Mouse (Mus musculus) liver, embryonic 12.5 days (tissue): ENCODE data around the gene Nt5c3. TPM values are rescaled to one million over a fixed set of nuclear protein-coding genes. Genes with fewer than 3 reads are reported as not detected.
"Not testable (repeated sequence)": the region's sequence is repeated elsewhere in the genome, so short reads cannot be mapped to it uniquely, and the experiment has no call there.

Source experiments
- ATAC-seq: fragments of 200-750 bp; cut with Nextera tagmentation; 2 replicates; pipeline ENCODE4 v1.8.0; 2017; ENCODE audit warnings: moderate number of reproducible peaks, mild to moderate bottlenecking, moderate library complexity
- H3K27ac ChIP-seq: fragments of 300-500 bp; sonication (generic); 2 replicates; pipeline ENCODE4 v1.5.1; 2016; ENCODE audit warnings: mild to moderate bottlenecking
- H3K27me3 ChIP-seq: fragments of 300-500 bp; sonication (generic); replicated peaks from 2 replicates; pipeline ENCODE4 v1.6.1; 2016; ENCODE audit warnings: mild to moderate bottlenecking, moderate library complexity
- H3K36me3 ChIP-seq: fragments of 300-500 bp; sonication (generic); 2 replicates; pipeline ENCODE4 v1.6.1; 2016; ENCODE audit warnings: mild to moderate bottlenecking, moderate library complexity
- H3K4me1 ChIP-seq: fragments of 300-500 bp; sonication (generic); 2 replicates; pipeline ENCODE4 v1.6.1; 2016
- H3K4me2 ChIP-seq: fragments of 300-500 bp; sonication (generic); 2 replicates; pipeline ENCODE4 v1.6.1; 2016; ENCODE audit warnings: mild to moderate bottlenecking, moderate library complexity
- H3K4me3 ChIP-seq: fragments of 300-500 bp; sonication (generic); 2 replicates; pipeline ENCODE4 v1.5.1; 2016; ENCODE audit warnings: mild to moderate bottlenecking, moderate library complexity
- H3K9ac ChIP-seq: fragments of 300-500 bp; sonication (generic); 2 replicates; pipeline ENCODE4 v1.6.1; 2016; ENCODE audit warnings: mild to moderate bottlenecking, moderate library complexity
- H3K9me3 ChIP-seq: fragments of 300-500 bp; sonication (generic); replicated peaks from 2 replicates; pipeline ENCODE4 v1.6.1; 2016; ENCODE audit warnings: mild to moderate bottlenecking, moderate library complexity
- WGBS: fragments of 180-500 bp; shearing (Covaris S2); methylation state at CpG from one replicate; pipeline ENCODE4 v1.1.7; 2016; ENCODE audit not compliant: insufficient replicate concordance; 5-methylcytosine and 5-hydroxymethylcytosine counted together
- polyA plus RNA-seq: library from polyadenylated mRNA; unstranded; fragments of >200 nt; fragmentation: Nextera tagmentation; extraction: Ambion mirVana; gene quantifications from 2 replicates; pipeline ENCODE4 v1.2.1, GENCODE M21; 2016

The Nt5c3 gene
- polyA plus RNA-seq, 1 experiment from 2014 or later, result 218 TPM

DNA sequence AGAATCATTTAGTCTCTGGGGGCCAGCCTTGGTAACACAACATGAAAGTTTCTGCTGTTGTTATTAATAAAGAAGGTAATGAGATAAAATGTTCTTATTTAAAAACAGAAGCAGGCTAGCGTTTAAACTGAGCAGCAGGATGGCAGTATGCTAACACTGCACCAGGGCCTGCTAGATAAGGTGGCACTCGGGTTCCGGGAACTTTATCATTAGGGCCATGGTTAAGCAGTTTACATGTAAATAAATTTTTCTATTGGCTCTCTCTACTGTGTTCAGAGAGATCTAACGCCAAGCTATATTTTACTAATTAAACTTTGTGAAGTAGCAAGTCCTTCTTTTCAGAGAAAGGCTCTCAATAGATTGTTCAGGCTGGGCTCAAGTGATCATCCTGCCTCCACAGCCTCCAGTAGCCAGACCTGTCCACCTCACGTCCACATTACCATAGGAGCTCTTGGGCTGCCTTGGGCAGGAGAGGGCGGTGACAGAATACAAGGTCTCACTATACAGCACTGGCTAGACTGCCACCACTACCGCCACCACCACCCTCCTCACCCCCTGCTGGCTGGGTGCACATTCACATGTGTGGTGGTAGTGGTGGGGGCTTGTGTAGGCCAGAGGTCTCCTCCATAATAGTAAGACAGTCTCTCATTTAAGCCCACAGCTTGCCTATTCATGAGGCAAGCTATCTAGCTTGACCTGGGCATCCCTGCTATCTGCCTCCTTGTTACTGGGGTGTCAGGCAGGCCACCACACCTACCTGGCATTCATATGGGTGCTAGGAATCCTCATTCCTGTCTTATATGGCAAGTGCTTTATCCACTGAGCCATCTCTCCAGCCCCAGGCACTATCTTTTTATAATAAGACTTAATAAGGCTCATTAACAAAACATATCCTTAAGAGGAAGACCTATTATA, 20.9 kb downstream of the Nt5c3 start:
- 13% methylated on average over 7 of the region's 7 CpGs for WGBS
- peaks cover 94% of the 10 kb centered on the region for H3K4me1 ChIP-seq
- peak overlapping the region; percentile 76 for H3K9ac ChIP-seq
- peak overlapping the region; percentile 82 for H3K4me2 ChIP-seq
- peaks cover 20% of the 10 kb centered on the region for H3K36me3 ChIP-seq
- no peaks in the 10 kb centered on the region for H3K9me3 ChIP-seq
- peak overlapping the region; percentile 53 for H3K4me3 ChIP-seq
- H3K27ac ChIP-seq, result peak overlapping the region; percentile 98
- ATAC-seq, result peak; percentile 87
- no peaks in the 10 kb centered on the region for H3K27me3 ChIP-seq

DNA sequence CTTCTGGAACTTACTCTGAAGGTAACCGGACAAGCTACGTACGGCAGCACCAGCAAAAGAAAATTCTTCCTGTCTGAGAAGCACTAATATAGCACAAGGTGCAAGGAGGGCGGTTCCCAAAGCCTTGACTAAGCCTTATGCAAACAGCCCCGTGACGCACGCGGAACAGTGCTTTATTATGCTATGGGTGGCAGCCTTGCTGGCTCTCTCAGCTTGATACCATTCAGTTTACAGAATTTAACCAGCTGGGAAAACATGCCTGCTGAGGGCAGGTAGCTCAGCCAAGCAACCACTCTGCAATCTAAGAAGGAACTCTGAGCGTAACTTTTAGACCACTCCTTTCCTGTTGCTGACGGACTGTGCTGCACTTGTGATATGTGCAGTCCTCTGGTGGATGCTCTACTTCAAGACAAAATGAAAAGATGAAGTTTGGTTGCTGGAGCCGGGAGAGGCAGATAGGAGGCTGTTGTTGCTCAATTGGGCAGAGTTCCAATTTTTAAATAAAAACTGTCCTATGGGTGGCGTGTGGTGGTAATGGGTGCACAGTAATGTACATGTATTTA, 21.8 kb downstream of the Nt5c3 start:
- 18% methylated on average over 12 of the region's 12 CpGs for WGBS
- peaks cover 92% of the 10 kb centered on the region for H3K4me1 ChIP-seq
- peak; percentile 69 for ATAC-seq
- H3K27ac ChIP-seq, result peak overlapping the region; percentile 98
- H3K4me2 ChIP-seq, result peak overlapping the region; percentile 82
- H3K9me3 ChIP-seq, result no peaks in the 10 kb centered on the region
- H3K27me3 ChIP-seq, result no peaks in the 10 kb centered on the region
- peak overlapping the region; percentile 76 for H3K9ac ChIP-seq
- H3K4me3 ChIP-seq, result peak overlapping the region; percentile 53
- H3K36me3 ChIP-seq, result peaks cover 23% of the 10 kb centered on the region

DNA sequence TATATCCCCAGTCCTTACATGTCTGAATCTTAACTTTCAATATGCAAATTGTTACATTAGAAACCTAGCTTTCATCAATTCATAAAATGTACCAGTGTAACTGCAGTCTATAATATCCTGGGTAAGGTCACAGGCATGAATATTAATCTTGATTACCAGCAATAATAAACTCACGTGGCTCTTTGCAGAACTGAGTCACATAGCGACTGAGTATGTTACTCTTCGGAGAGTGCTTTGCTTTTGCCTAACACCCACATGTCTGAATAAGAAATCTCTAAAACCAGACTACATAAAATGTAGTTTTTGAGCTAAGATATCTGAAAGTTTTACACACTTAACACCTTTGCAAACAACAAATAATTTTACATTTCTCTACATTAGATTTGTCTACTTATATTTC, 22.4 kb downstream of the Nt5c3 start:
- peak overlapping the region; percentile 53 for H3K4me3 ChIP-seq
- H3K9me3 ChIP-seq, result no peaks in the 10 kb centered on the region
- H3K27ac ChIP-seq, result peak overlapping the region; percentile 98
- 51% methylated on average over 3 of the region's 3 CpGs for WGBS
- peaks cover 92% of the 10 kb centered on the region for H3K4me1 ChIP-seq
- H3K9ac ChIP-seq, result peak overlapping the region; percentile 76
- peaks cover 29% of the 10 kb centered on the region for H3K36me3 ChIP-seq
- H3K27me3 ChIP-seq, result no peaks in the 10 kb centered on the region
- no peak for ATAC-seq
- H3K4me2 ChIP-seq, result peak overlapping the region; percentile 82

DNA sequence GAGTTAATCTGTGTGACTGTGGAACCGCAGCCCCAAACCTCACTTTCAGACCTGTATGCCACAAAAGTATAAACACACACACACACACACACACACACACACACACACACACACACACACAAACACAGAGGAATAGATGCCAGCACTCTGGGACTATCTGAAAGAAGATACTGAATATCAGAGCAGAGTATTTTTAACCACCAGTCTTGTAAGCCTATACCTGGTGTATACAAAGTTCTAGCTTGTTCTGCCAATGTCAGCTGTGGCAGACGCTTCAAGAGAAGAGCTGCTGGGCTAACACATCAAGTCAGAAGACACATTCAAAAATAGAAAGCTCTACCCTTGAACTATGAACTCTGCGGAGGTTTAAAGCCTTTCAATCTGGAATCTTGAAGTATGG, 24.1 kb downstream of the Nt5c3 start:
- H3K4me2 ChIP-seq, result peak overlapping the region; percentile 82
- H3K4me3 ChIP-seq, result 0 out of 2 replicates have a peak overlapping the region, but pooled peaks have one; percentile 4
- peaks cover 86% of the 10 kb centered on the region for H3K4me1 ChIP-seq
- H3K36me3 ChIP-seq, result peaks cover 22% of the 10 kb centered on the region
- WGBS, result 79% methylated on average over 3 of the region's 3 CpGs
- ATAC-seq, result no peak
- H3K9ac ChIP-seq, result peak overlapping the region; percentile 25; the same call in 1 of the 2 replicates
- no peaks in the 10 kb centered on the region for H3K9me3 ChIP-seq
- H3K27ac ChIP-seq, result peak overlapping the region; percentile 41; the same call in 1 of the 2 replicates
- no peaks in the 10 kb centered on the region for H3K27me3 ChIP-seq

DNA sequence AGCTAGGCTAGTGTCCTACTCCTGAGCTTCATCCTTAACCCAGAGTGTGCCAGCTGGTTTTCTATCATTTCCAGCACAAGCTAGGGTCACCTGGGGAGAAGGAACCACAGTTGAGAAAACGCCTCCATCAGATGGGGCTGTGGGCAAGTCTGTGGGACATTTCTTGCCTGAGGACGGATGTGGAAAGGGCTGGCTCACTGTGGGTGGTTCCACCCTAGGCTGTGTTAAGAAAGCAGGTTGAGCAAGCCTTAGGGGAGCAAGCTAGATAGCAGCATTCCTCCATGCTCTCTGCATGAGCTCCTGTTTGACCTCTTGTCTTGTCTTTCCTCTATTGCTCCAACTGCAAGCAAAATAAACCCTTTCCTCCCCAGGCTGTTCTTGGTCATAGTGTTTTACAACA, 33.0 kb downstream of the Nt5c3 start:
- H3K36me3 ChIP-seq, result peaks cover 64% of the 10 kb centered on the region
- no peak; the same call in 1 of the 2 replicates for ATAC-seq

DNA sequence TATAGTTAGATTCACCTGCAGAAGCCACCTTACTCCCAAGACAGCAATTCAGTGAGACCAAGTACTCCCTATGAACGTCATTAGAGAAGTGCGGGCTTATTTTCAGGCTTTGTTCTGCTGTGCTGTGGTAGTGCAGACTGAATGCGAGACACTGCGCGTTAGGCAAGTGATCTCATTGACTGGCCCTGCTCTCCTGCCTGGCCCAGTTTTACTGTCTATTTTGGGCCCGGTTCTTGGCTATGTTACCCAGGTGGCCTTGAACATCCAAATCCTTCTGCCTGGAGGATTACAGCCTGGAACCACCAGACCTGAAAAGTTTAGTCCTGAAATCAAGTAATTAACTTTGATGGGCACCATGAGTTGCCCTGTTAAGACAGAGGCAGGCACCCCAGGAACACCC, 35.2 kb downstream of the Nt5c3 start:
- no peak overlapping the region for H3K4me3 ChIP-seq
- H3K4me2 ChIP-seq, result no peak overlapping the region
- no peaks in the 10 kb centered on the region for H3K27me3 ChIP-seq
- H3K9me3 ChIP-seq, result no peaks in the 10 kb centered on the region
- no peak for ATAC-seq
- H3K9ac ChIP-seq, result no peak overlapping the region
- peaks cover 86% of the 10 kb centered on the region for H3K36me3 ChIP-seq
- 96% methylated on average over 6 of the region's 6 CpGs for WGBS
- 0 out of 2 replicates have a peak, but pooled peaks cover 3% of the 10 kb centered on the region for H3K4me1 ChIP-seq
- no peak overlapping the region for H3K27ac ChIP-seq

More for the DNA sequence above, 33.0 kb downstream of the Nt5c3 start:
- Histone ChIP-seq H3K27me3 (no peaks in the 10 kb centered on the region), H3K4me1 (peaks cover 15% of the 10 kb centered on the region; the same call in 1 of the 2 replicates), H3K9me3 (no peaks in the 10 kb centered on the region), H3K27ac (no peak overlapping the region), H3K4me2 (no peak overlapping the region), H3K4me3 (no peak overlapping the region), H3K9ac (no peak overlapping the region)
- 81% methylated on average over 2 of the region's 2 CpGs for WGBS

DNA sequence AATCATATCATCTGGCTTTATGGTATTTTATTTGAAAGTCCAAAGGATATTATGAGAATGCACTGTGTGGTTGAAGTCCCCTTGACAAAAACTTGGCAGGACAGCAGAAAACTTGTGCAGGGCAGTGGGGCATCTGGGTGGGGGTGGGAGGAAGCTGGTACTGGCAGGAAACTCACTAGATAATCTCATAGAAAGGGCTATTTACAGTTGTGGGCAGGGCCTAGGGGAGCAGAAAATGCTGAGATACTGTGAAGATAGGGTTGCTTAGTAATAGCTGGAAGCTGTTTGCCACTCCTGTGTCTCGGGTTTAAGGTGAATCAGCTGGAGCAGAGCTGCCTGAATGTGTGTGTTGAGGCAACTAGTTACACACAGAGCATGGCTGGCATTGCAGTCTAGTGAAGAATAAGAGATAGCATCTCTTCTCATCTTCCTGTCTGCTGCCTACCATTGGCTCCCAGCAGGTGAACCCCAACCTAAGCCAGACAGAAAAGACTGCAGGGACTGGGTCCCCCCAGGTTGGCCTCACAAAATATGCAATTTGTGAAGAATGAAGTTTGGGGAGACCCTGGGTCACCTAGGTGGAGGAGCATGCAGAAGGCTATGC, 44.3 kb downstream of the Nt5c3 start:
- H3K4me2 ChIP-seq, result no peak overlapping the region

DNA sequence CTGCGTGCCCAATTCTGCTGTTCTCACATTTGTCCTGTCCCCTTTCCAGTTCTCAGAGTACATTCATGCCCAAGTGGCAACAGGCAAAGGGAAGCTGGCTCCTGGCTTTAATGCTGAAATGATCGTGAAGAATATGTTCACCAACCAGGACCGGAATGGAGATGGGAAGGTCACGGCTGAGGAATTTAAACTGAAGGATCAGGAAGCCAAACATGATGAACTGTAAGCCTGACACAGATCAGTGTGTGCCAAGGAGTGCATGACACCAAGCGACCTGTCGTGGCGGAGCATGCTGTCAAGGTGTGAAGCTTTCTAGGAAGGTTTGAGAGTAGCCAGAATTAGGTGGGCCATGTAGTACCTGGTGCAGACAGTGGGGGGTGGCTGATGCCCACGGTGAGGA, 45.7 kb downstream of the Nt5c3 start:
- no peaks in the 10 kb centered on the region for H3K9me3 ChIP-seq
- ATAC-seq, result no peak
- no peaks in the 10 kb centered on the region for H3K27me3 ChIP-seq
- no peak overlapping the region for H3K9ac ChIP-seq
- peaks cover 34% of the 10 kb centered on the region for H3K4me1 ChIP-seq
- H3K4me2 ChIP-seq, result no peak overlapping the region
- no peak overlapping the region; the same call in 1 of the 2 replicates for H3K27ac ChIP-seq
- WGBS, result 90% methylated on average over 8 of the region's 8 CpGs
- H3K4me3 ChIP-seq, result no peak overlapping the region
- peaks cover 57% of the 10 kb centered on the region for H3K36me3 ChIP-seq

More for the DNA sequence above, 44.3 kb downstream of the Nt5c3 start:
- Histone ChIP-seq H3K27ac (peak overlapping the region; percentile 46), H3K27me3 (no peaks in the 10 kb centered on the region), H3K4me1 (peaks cover 34% of the 10 kb centered on the region), H3K36me3 (peaks cover 68% of the 10 kb centered on the region), H3K9me3 (no peaks in the 10 kb centered on the region), H3K4me3 (no peak overlapping the region), H3K9ac (no peak overlapping the region)
- 4% methylated on average over 1 of the region's 1 CpGs for WGBS
- peak; percentile 71 for ATAC-seq

DNA sequence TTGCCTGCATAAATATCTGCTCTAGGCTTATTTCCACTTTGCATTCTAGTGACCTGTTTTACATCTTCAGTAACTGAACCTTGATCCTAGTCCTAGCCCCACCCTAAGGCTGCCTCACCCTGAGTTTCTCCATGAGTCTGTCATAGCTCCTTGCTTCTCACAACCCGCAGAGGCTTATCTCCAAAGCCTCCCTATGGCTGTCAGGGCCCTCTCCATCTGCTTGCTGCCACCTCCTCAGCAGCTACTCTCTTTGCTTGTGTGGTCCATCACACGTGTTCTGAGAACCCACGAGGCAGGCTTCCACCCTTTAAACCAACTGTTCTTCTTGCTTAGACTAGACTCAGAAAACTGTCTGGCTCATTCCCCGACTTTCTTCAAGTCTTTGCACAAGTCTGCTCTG, 46.9 kb downstream of the Nt5c3 start:
- Histone ChIP-seq H3K4me2 (no peak overlapping the region), H3K36me3 (peaks cover 47% of the 10 kb centered on the region), H3K9me3 (no peaks in the 10 kb centered on the region), H3K9ac (no peak overlapping the region), H3K4me3 (no peak overlapping the region), H3K27ac (no peak overlapping the region), H3K27me3 (no peaks in the 10 kb centered on the region), H3K4me1 (peaks cover 34% of the 10 kb centered on the region)
- 39% methylated on average over 4 of the region's 4 CpGs for WGBS
- peak; percentile 53; the same call in 1 of the 2 replicates for ATAC-seq

DNA sequence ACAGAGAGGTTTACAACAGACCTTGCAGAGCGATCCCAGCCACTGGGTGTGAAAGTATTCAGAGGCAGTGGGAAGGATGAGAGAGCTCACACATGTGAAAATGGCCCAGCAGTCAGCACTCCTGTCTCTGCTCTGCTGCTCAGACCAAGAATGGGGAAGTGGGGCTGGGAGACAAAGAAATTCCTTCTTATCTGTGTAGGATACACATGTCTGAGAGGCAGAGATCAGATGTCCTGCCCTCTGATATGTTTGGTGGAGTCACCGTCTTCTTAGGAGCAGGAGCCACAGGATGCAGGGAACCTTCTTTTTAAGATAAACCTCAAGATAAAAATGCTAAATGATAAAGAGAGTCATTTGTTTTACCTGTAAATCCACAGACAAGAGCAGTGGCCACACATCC, 53.7 kb downstream of the Nt5c3 start:
- Histone ChIP-seq H3K27me3 (no peaks in the 10 kb centered on the region), H3K4me3 (no peak overlapping the region)
- ATAC-seq, result peak; percentile 59; the same call in 1 of the 2 replicates

DNA sequence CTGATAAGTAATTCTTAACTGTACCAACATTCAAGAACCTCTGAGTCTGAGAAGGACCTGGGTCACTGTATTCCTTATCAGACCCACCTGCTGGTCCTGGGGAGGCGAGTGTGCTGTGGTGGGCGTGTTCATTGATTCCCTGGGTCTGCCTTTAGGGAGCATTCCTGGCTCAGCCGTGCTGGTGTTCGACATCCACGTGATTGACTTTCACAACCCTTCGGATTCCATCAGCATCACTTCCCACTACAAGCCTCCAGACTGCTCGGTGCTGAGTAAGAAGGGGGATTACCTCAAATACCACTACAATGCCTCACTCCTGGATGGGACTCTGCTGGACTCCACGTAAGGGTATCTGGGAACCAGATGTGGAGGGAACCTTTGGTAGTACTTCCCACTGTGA, 55.2 kb downstream of the Nt5c3 start:
- H3K27ac ChIP-seq, result no peak overlapping the region
- peaks cover 45% of the 10 kb centered on the region for H3K4me1 ChIP-seq
- H3K36me3 ChIP-seq, result peaks cover 15% of the 10 kb centered on the region
- WGBS, result 57% methylated on average over 8 of the region's 8 CpGs
- no peak overlapping the region for H3K4me2 ChIP-seq
- no peaks in the 10 kb centered on the region for H3K27me3 ChIP-seq
- no peaks in the 10 kb centered on the region for H3K9me3 ChIP-seq
- H3K9ac ChIP-seq, result no peak overlapping the region
- peak; percentile 74 for ATAC-seq
- no peak overlapping the region for H3K4me3 ChIP-seq

More for the DNA sequence above, 53.7 kb downstream of the Nt5c3 start:
- Histone ChIP-seq H3K4me1 (peaks cover 45% of the 10 kb centered on the region), H3K9ac (no peak overlapping the region), H3K36me3 (peaks cover 22% of the 10 kb centered on the region), H3K9me3 (no peaks in the 10 kb centered on the region), H3K4me2 (no peak overlapping the region), H3K27ac (no peak overlapping the region)
- WGBS, result 23% methylated on average over 2 of the region's 2 CpGs

DNA sequence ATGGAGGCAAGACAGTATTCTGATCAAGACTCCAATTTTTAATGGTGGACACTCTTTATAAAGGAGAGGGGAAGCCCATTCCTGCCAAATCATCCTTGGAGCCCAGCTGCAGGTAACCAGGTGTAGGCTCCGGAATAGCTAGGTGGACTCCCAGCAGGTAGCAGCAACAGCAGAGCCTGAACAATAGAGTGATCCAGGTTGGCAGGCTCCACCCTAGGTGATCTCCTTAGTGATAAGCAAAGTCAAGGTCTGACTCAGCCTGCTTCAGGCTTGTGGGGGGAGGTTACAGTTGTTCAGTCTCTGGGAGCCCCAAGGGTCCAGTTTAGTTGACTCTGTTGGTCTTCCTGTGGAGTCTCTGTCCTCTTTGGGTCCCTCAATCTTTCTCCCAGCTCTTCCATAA, 56.8 kb downstream of the Nt5c3 start:
- WGBS, result 93% methylated on average over 1 of the region's 1 CpGs

More for the DNA sequence above, 56.8 kb downstream of the Nt5c3 start:
- not testable (repeated sequence) for ATAC-seq, H3K9ac ChIP-seq, H3K4me3 ChIP-seq, H3K27me3 ChIP-seq, H3K4me2 ChIP-seq, H3K27ac ChIP-seq, H3K9me3 ChIP-seq
- Histone ChIP-seq H3K36me3 (peaks cover 14% of the 10 kb centered on the region; the same call in 1 of the 2 replicates), H3K4me1 (peaks cover 45% of the 10 kb centered on the region)
